Mouse (Mus musculus) cortical plate, adult 2 months (tissue): Measurements from ENCODE around the gene Hsd17b14.

ENCODE experiments used
- CTCF ChIP-seq: fragments of 200-500 bp; IDR thresholded peaks from 2 replicates; pipeline ENCODE4 v1.5.1; 2011; ENCODE audit warnings: mild to moderate bottlenecking, control low read depth, low read length; ENCODE audit not compliant: insufficient read depth; ENCODE audit errors: extremely low read depth
- POLR2A ChIP-seq: fragments of 200-500 bp; IDR thresholded peaks from 2 replicates; pipeline ENCODE4 v1.6.1; 2011; ENCODE audit warnings: mild to moderate bottlenecking, low read length, control low read depth; ENCODE audit not compliant: insufficient read depth; ENCODE audit errors: extremely low read depth

DNA sequence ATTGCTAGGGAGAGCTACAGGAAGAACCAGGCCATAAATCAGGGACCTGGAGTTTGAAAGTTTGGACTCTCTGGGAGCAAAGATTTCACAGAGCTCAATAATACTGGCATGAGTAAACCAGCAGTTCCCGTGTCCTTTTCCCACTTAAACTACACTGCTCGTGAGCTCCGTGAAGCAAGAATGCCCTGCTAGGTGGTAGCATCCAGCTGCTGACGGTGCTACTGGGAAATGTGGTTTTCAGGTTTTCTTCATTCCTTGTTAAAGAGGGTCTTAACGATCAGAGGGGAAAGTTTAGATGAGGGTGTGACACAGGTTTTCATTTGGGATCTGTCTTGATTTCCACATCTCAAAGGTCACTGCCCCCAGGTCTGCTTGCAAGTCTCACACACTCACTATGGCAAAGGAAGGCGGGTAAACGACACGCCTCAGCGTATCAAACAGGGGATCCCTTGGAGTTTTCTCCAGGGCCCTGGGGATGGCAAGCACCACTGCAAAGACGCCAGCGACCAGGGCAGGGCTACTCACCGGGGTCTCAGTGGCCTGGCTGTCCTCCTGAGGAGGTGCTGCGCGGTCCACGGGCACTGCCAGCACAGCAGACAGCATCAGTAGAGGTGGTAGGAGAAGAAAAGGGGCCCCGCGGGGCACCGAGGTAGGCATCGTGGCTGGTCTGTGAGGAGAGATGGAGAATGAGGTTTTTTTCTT is 45.4 kb upstream of the Hsd17b14 start:
- TF ChIP-seq POLR2A = no peak
- TF ChIP-seq CTCF = no peak
